Mouse (Mus musculus): ENCODE measurements around the gene Ppp1r9a. TPM values are rescaled to one million over a fixed set of nuclear protein-coding genes. Genes with fewer than 3 reads are reported as not detected.
A peak's percentile ranks its signal among the peaks of the same experiment; 100 is the strongest.

The Ppp1r9a gene
- polyA plus RNA-seq, 1 experiment = 32.7 TPM

DNA sequence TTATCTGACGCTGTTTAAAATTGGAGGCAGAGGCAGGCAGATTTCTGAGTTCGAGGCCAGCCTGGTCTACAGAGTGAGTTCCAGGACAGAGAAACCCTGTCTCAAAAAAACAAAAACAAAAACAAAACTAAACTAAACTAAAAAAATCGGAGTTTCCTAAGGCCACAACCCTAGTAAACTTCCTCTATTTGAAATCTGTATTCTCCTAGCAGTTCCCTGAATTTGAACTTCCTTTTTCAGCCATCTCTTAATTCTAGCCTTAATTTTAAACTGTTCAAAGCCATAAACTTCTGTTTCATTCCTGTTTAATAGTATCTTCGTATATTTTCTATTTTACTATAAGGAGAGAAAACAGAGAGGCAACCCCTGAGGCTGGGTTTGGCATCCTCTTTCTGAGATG, 190.1 kb downstream of the Ppp1r9a start:
- TF ChIP-seq POLR2A (IDR thresholded peaks at IDR 0.05; ENCODE audit: borderline replicate concordance, extremely low read depth, insufficient read depth, insufficient read length, poor library complexity, severe bottlenecking) (no peak), CTCF (IDR thresholded peaks at IDR 0.05; ENCODE audit: borderline replicate concordance, extremely low read depth, insufficient read depth, insufficient read length) (no peak)

DNA sequence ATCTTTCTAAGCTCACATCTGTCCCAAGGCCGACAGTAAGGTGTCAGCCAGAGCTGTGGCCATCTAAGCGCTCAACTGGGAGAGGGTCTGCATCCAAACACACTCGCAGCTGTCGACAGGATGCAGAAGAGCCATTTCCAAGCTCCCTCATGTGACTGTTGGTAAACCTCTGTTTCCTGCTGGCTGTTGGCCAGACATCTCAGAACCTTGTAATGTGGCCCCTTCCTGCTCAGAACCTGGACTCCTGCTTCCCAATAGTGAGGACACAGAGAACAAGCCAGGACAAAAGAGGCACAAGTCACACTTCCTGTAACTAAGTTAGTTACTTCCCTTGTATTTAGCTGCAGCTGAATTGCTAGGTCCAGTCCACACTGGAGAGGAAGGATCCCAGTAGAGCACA, 190.8 kb downstream of the Ppp1r9a start:
- TF ChIP-seq CTCF (IDR thresholded peaks at IDR 0.05; ENCODE audit: borderline replicate concordance, extremely low read depth, insufficient read depth, insufficient read length) (no peak), POLR2A (IDR thresholded peaks at IDR 0.05; ENCODE audit: borderline replicate concordance, extremely low read depth, insufficient read depth, insufficient read length, poor library complexity, severe bottlenecking) (no peak)
- no peak for DNase-seq (ENCODE audit: low read depth)

More for the DNA sequence above, 190.1 kb downstream of the Ppp1r9a start:
- DNase-seq (ENCODE audit: low read depth) = no peak

DNA sequence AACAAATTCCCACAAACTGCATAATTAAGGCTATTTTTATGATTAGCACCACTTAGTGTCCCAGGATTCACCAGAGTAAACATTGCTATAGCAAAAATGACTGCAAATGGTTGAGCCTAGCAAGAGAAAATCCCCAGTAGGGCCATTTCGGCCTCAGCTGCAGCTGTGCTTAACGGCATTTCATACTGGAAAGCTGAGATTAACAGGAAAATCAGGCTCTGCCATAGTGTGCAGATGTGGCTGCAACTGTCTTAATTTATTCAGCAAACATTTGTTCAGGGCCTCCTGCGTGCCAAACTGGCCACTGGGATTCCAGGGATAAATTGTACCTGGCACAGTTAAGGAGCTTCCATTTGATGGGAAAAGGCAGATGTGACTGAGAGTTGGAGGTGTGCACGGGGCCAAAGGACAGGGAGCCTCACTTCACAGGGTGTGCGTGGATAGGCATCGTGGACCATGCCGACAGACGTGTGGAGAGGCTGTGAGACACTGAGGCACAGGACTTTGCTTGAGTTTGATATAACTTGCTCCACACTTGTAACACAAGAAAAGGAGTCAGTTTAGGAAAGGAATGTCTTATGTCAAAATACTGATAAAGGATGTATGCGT, 192.8 kb downstream of the Ppp1r9a start:
- no peak for DNase-seq (ENCODE audit: low read depth)
- TF ChIP-seq POLR2A (IDR thresholded peaks at IDR 0.05; ENCODE audit: borderline replicate concordance, extremely low read depth, insufficient read depth, insufficient read length, poor library complexity, severe bottlenecking) (no peak), CTCF (IDR thresholded peaks at IDR 0.05; ENCODE audit: borderline replicate concordance, extremely low read depth, insufficient read depth, insufficient read length) (no peak)

DNA sequence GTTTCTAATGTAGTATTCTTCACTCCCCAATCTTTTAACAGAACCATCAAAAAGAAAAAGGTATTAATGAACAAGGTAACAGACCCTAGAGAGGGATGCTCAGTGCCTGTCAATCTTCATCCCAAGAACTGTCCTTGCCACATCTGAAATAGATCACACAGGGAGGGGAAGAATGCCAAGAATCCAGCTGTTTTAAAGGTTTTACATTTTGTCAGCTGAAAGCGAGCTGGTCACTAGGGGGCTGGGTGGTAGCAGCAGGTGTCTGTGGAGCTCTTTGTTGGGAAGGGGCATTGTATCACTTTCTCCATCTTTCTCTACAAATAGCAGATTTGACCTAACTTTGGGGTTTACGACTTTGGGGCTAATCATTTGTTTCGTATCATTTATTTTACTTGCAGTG, 194.6 kb downstream of the Ppp1r9a start:
- DNase-seq (ENCODE audit: low read depth) = no peak
- TF ChIP-seq POLR2A (IDR thresholded peaks at IDR 0.05; ENCODE audit: borderline replicate concordance, extremely low read depth, insufficient read depth, insufficient read length, poor library complexity, severe bottlenecking) = no peak
- no peak for TF ChIP-seq CTCF (IDR thresholded peaks at IDR 0.05; ENCODE audit: borderline replicate concordance, extremely low read depth, insufficient read depth, insufficient read length)

DNA sequence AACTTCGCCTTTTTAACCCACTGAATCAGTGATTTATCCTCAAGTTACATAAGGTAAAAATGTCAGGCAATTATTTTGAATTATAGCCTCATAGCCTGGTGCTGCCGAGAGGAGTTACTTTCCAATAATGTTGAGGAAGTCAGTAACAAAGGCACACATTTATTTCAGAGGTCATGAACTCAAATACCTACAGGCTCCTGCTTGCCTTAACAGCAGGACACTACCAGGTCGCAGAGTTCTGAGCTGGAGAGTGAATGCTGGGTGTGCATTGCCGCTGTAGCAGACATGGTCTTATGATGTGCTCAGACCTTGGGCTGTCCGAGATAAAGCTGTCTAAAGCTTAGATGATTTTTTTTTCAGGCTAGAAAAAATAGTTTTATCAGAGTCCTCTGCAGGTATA, 196.6 kb downstream of the Ppp1r9a start:
- no peak for DNase-seq (ENCODE audit: low read depth)
- TF ChIP-seq POLR2A (IDR thresholded peaks at IDR 0.05; ENCODE audit: borderline replicate concordance, extremely low read depth, insufficient read depth, insufficient read length, poor library complexity, severe bottlenecking) = no peak
- no peak for TF ChIP-seq CTCF (IDR thresholded peaks at IDR 0.05; ENCODE audit: borderline replicate concordance, extremely low read depth, insufficient read depth, insufficient read length)

DNA sequence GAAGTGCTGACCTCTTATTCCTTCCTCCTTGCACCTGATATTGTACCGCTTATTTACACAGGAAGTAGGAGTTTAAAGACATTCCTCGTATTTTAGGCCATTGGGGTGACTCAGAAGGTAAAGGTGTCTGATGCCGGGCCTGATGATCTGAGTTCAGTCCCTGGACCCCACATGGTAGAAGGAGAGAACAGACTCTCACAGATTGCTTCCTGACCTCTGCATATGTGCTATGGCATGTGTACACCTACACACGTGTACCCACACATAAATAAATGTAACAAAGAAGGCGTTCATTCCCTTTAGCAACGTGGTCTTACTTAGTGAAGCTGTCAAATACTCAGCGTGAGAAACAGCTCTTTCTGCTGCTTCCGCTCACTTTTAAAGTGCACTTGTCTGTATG, 197.1 kb downstream of the Ppp1r9a start:
- no peak for DNase-seq (ENCODE audit: low read depth)
- TF ChIP-seq CTCF (IDR thresholded peaks at IDR 0.05; ENCODE audit: borderline replicate concordance, extremely low read depth, insufficient read depth, insufficient read length) (no peak), POLR2A (IDR thresholded peaks at IDR 0.05; ENCODE audit: borderline replicate concordance, extremely low read depth, insufficient read depth, insufficient read length, poor library complexity, severe bottlenecking) (no peak)

DNA sequence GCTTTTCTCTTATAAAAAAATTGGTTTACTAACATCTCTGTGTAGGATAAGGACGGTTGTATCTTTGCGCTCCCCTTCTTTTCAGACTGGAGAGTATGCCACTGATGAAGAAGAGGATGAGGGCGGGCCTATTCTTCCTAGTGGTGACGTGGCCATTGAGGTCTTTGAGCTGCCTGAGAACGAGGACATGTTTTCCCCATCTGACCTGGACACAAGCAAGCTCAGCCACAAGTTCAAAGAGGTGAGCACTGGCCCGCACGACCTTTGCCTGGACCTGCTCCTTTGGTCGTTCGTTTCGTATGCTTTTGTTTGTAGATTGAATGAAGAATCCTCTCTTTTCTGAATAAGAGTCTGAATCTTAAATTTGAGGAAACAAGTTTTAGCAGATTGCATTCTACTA, 197.6 kb downstream of the Ppp1r9a start:
- TF ChIP-seq POLR2A (IDR thresholded peaks at IDR 0.05; ENCODE audit: borderline replicate concordance, extremely low read depth, insufficient read depth, insufficient read length, poor library complexity, severe bottlenecking) (no peak), CTCF (IDR thresholded peaks at IDR 0.05; ENCODE audit: borderline replicate concordance, extremely low read depth, insufficient read depth, insufficient read length) (no peak)
- DNase-seq (ENCODE audit: low read depth) = no peak

DNA sequence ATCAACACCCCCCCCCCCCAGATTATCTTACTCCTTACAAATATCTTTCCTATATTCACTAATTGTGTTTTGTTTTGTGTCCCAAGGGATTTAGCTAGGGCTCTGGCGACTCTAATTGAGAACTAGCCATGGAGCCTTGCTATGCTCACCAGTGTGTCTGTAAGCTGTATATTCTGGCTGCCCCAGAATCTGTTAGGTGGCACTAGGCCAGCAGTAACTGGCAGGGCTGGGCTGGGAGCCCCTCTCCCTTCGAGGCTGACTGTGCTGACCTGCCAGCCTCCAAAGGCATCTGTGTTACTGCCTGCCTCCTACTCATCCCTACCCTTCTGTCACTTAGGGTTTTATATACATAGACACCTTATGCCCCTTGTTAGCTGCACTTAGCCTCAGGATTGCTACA, 200.0 kb downstream of the Ppp1r9a start:
- peak; percentile 78 for DNase-seq (ENCODE audit: low read depth)
- TF ChIP-seq CTCF (IDR thresholded peaks at IDR 0.05; ENCODE audit: borderline replicate concordance, extremely low read depth, insufficient read depth, insufficient read length) = no peak
- TF ChIP-seq POLR2A (IDR thresholded peaks at IDR 0.05; ENCODE audit: borderline replicate concordance, extremely low read depth, insufficient read depth, insufficient read length, poor library complexity, severe bottlenecking) = no peak

DNA sequence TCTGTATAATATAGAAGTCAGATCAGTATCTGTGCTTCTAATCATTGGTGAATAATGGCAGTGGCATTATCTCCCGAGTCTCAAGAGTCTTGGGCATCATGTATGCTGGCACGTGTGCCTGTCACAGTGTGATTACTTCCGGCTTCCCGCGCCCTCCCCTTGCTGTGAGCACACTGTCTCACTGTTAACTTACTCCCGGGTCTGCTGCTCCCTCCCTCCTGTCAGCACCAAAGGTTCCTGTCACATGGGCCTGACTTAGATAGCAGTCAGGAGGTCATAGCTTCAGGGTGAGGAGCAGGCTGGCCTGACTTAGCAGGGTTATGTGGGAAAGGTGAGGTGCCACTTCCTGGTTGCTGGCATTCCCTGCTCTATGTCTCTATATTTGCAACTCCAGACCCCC, 201.1 kb downstream of the Ppp1r9a start:
- TF ChIP-seq POLR2A (IDR thresholded peaks at IDR 0.05; ENCODE audit: borderline replicate concordance, extremely low read depth, insufficient read depth, insufficient read length, poor library complexity, severe bottlenecking) (no peak), CTCF (IDR thresholded peaks at IDR 0.05; ENCODE audit: borderline replicate concordance, extremely low read depth, insufficient read depth, insufficient read length) (no peak)
- no peak for DNase-seq (ENCODE audit: low read depth)

DNA sequence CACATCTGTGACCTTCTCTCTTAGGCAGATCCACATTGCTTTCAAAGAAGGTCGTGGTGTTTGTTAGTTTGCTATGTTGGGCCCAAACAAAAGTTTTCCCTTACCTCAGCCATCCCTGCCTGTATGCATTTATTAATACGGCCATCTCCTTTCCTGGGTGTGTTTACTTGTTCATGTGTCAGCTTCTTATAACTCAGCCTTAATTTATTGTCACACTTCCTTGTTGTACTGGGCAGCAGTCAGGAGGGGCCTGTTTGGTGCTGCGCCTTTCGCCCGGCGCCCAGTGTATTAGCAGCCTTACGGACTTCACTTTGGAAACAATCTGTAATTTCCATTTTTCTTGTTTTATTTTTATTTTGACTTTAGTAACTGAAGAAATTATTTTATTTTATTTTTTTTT, 201.5 kb downstream of the Ppp1r9a start:
- DNase-seq (ENCODE audit: low read depth) = no peak
- no peak for TF ChIP-seq CTCF (IDR thresholded peaks at IDR 0.05; ENCODE audit: borderline replicate concordance, extremely low read depth, insufficient read depth, insufficient read length)
- no peak for TF ChIP-seq POLR2A (IDR thresholded peaks at IDR 0.05; ENCODE audit: borderline replicate concordance, extremely low read depth, insufficient read depth, insufficient read length, poor library complexity, severe bottlenecking)

DNA sequence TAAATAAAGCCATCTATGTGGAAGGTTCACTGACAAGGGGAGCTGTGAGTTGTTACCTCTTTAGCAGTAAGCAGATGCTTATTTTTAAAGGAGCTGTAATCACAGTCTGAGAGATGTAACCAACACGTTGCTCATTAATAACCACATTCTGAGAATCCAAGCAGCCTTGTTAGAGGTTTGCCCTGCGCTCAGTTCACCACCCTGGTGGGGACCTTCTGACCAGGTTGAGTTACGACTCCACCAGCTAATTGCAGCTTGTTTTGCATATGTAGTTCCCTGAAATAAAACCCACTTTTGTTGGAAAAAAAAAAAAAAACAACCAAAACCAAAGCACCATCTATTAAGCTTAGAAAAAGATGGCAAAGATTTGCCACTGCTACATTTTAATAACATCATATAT, 205.8 kb downstream of the Ppp1r9a start:
- TF ChIP-seq CTCF (IDR thresholded peaks at IDR 0.05; ENCODE audit: borderline replicate concordance, extremely low read depth, insufficient read depth, insufficient read length) (no peak), POLR2A (IDR thresholded peaks at IDR 0.05; ENCODE audit: borderline replicate concordance, extremely low read depth, insufficient read depth, insufficient read length, poor library complexity, severe bottlenecking) (no peak)
- DNase-seq (ENCODE audit: low read depth) = no peak

DNA sequence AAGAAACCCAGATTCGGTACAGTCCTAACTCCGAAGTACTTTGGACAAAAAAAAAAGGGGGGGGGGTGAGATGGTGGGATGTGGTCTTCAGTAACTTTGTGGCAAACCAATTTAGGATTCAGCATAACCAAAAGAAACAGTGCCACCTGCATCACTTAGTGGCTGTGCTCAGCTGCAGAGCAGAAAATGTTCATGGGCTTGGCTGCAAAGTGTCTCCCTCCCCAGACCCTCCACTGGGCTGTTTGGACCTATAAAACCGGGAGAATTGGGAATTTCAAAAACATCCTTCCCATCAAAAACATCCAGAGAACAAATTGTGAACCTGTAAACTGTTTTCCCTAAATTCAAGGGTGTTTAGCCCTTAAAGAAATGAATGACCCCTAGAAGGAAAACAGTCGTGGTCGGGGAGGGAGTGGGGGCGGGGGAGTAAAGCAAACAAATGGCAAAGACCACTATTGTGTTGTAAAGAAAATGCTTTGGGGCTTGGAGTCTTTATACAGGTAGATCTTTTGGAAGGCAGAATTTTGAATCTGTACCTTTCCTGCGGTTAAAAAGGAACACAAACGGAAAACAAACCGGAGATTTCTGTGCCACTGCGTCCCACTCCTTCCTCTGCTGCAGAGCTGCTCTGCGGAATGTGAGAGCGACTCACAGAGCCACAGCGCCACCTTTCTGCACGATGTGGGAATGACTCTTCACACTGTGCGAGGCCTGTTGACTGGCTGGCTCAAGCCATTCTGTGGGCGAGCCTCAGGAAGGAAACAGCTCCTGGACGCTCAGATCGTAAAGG, 207.4 kb downstream of the Ppp1r9a start:
- TF ChIP-seq POLR2A (IDR thresholded peaks at IDR 0.05; ENCODE audit: borderline replicate concordance, extremely low read depth, insufficient read depth, insufficient read length, poor library complexity, severe bottlenecking) (no peak), CTCF (IDR thresholded peaks at IDR 0.05; ENCODE audit: borderline replicate concordance, extremely low read depth, insufficient read depth, insufficient read length) (peak; percentile 99)
- peak; percentile 95 for DNase-seq (ENCODE audit: low read depth)
